Mouse (Mus musculus): Measurements from ENCODE around the gene Rnf144a. TPM values are rescaled to one million over a fixed set of nuclear protein-coding genes. Genes with fewer than 3 reads are reported as not detected.
"Not testable (repeated sequence)": the region's sequence is repeated elsewhere in the genome, so short reads cannot be mapped to it uniquely, and the experiment has no call there.

The Rnf144a gene
- total RNA-seq (2021): 15.1 and 21.5 TPM in 2 replicates
- long read RNA-seq, full-length matches to known transcripts: 4 of 13 reads
- long read RNA-seq, partial matches to known transcripts: 5 of 13 reads
- long read RNA-seq, other reads (novel, unspliced or antisense): 4 of 13 reads

- DNase-seq: peak; percentile 96
Observed at GRCm38 (mm10) chr12:26415104-26415771, at the start of gene Rnf144a. TSS of gene Rnf144a (minus strand) at chr12:26415254.

GRCm38 (mm10) chr12:26460091-26460490 lies 45.0 kb upstream of the Rnf144a start:
- DNase-seq: no peak

- DNase-seq: peak; percentile 66
Observed at GRCm38 (mm10) chr12:26456028-26456698, 41.1 kb upstream of the Rnf144a start, which contains the start of gene Rsad2. TSS of gene Rsad2 (minus strand) at chr12:26456452.

- no peak for DNase-seq
Observed at GRCm38 (mm10) chr12:26454682-26455081, 39.6 kb upstream of the Rnf144a start.

GRCm38 (mm10) chr12:26452951-26453350 lies 37.9 kb upstream of the Rnf144a start:
- DNase-seq: no peak

GRCm38 (mm10) chr12:26451150-26451549 lies 36.1 kb upstream of the Rnf144a start:
- no peak for DNase-seq

GRCm38 (mm10) chr12:26449483-26449882 lies 34.4 kb upstream of the Rnf144a start:
- no peak for DNase-seq

GRCm38 (mm10) chr12:26446377-26447045 lies 31.5 kb upstream of the Rnf144a start:
- DNase-seq: no peak

GRCm38 (mm10) chr12:26444511-26444910 lies 29.5 kb upstream of the Rnf144a start:
- DNase-seq: no peak

- DNase-seq: peak; percentile 84
Observed at GRCm38 (mm10) chr12:26444054-26444453, 29.0 kb upstream of the Rnf144a start.

- DNase-seq: no peak
Observed at GRCm38 (mm10) chr12:26439366-26439765, 24.3 kb upstream of the Rnf144a start.

- no peak for DNase-seq
Observed at GRCm38 (mm10) chr12:26437950-26438349, 22.9 kb upstream of the Rnf144a start.

GRCm38 (mm10) chr12:26436334-26436733 lies 21.3 kb upstream of the Rnf144a start:
- DNase-seq: no peak

- not testable (repeated sequence) for DNase-seq
Observed at GRCm38 (mm10) chr12:26428771-26429170, 13.7 kb upstream of the Rnf144a start.

GRCm38 (mm10) chr12:26424841-26425240 lies 9.8 kb upstream of the Rnf144a start:
- no peak for DNase-seq

- DNase-seq: no peak
Observed at GRCm38 (mm10) chr12:26418322-26418721, 3.3 kb upstream of the Rnf144a start.

GRCm38 (mm10) chr12:26416636-26417295 lies 1.7 kb upstream of the Rnf144a start:
- DNase-seq: no peak

- DNase-seq: peak; percentile 57
Observed at GRCm38 (mm10) chr12:26414451-26415103, 477 bp downstream of the Rnf144a start.

GRCm38 (mm10) chr12:26413961-26414411 lies 1.1 kb downstream of the Rnf144a start:
- DNase-seq: no peak

- DNase-seq: peak; percentile 43
Observed at GRCm38 (mm10) chr12:26412802-26413201, 2.3 kb downstream of the Rnf144a start.

- DNase-seq: no peak
Observed at GRCm38 (mm10) chr12:26411841-26412450, 3.1 kb downstream of the Rnf144a start.
